Mouse (Mus musculus): ENCODE data around the gene Osbpl10. TPM values are rescaled to one million over a fixed set of nuclear protein-coding genes. Genes with fewer than 3 reads are reported as not detected.

Osbpl10 gene
- polyA plus RNA-seq (2015; fragmentation: Nextera tagmentation; extraction: Ambion mirVana), result 3.2 and 3.5 TPM in 2 replicates

GRCm38 (mm10) chr9:114978281-114979111 lies at the start of gene Osbpl10:
Gene Osbpl10, plus strand, starts transcription at chr9:114978569.
- peak; percentile 85 for ATAC-seq
- 0% methylated on average over 54 of the region's 86 CpGs for WGBS
- H3K4me1 ChIP-seq (ENCODE audit: control insufficient read depth, insufficient read depth, low read depth, low read length), result peaks cover 11% of the 10 kb centered on the region

GRCm38 (mm10) chr9:114930464-114931090 lies 47.8 kb upstream of the Osbpl10 start:
- Histone ChIP-seq H3K27me3 (replicated peaks; ENCODE audit: control insufficient read depth, insufficient read depth, low read length) (no peaks in the 10 kb centered on the region), H3K4me1 (ENCODE audit: control insufficient read depth, insufficient read depth, low read depth, low read length) (peaks cover 6% of the 10 kb centered on the region), H3K9ac (ENCODE audit: low read depth, low read length) (no peak overlapping the region), H3K9me3 (ENCODE audit: control insufficient read depth, low read length) (no peaks in the 10 kb centered on the region), H3K4me3 (ENCODE audit: low read length) (no peak overlapping the region), H3K4me2 (ENCODE audit: low read length) (no peak overlapping the region), H3K27ac (ENCODE audit: low read depth, low read length) (no peak overlapping the region; the same call in 1 of the 2 replicates), H3K36me3 (ENCODE audit: control insufficient read depth, insufficient read depth, low read length) (no peaks in the 10 kb centered on the region)
- peak; percentile 66 for ATAC-seq
- WGBS, result 53% methylated on average over 9 of the region's 9 CpGs

More at GRCm38 (mm10) chr9:114978281-114979111, at the start of gene Osbpl10:
- Histone ChIP-seq H3K27me3 (replicated peaks; ENCODE audit: control insufficient read depth, insufficient read depth, low read length) (no peaks in the 10 kb centered on the region), H3K4me2 (ENCODE audit: low read length) (peak within 1 kb of the TSS; percentile 95), H3K4me3 (ENCODE audit: low read length) (peak within 1 kb of the TSS; percentile 66), H3K9ac (ENCODE audit: low read depth, low read length) (peak within 1 kb of the TSS; percentile 83), H3K27ac (ENCODE audit: low read depth, low read length) (peak within 1 kb of the TSS; percentile 83), H3K36me3 (ENCODE audit: control insufficient read depth, insufficient read depth, low read length) (no peaks in the 10 kb centered on the region), H3K9me3 (ENCODE audit: control insufficient read depth, low read length) (no peaks in the 10 kb centered on the region)

- 20% methylated on average over 13 of the region's 13 CpGs for WGBS
- Histone ChIP-seq H3K27ac (ENCODE audit: low read depth, low read length) (no peak overlapping the region), H3K4me1 (ENCODE audit: control insufficient read depth, insufficient read depth, low read depth, low read length) (peaks cover 6% of the 10 kb centered on the region), H3K9me3 (ENCODE audit: control insufficient read depth, low read length) (no peaks in the 10 kb centered on the region), H3K4me3 (ENCODE audit: low read length) (peak overlapping the region; percentile 83), H3K9ac (ENCODE audit: low read depth, low read length) (peak overlapping the region; percentile 88), H3K4me2 (ENCODE audit: low read length) (peak overlapping the region; percentile 82), H3K27me3 (replicated peaks; ENCODE audit: control insufficient read depth, insufficient read depth, low read length) (no peaks in the 10 kb centered on the region), H3K36me3 (ENCODE audit: control insufficient read depth, insufficient read depth, low read length) (no peaks in the 10 kb centered on the region)
- no peak for ATAC-seq
These were observed 45.8 kb upstream of the Osbpl10 start for GRCm38 (mm10) chr9:114932607-114933006.

GRCm38 (mm10) chr9:114933037-114933722 lies 45.2 kb upstream of the Osbpl10 start:
- H3K36me3 ChIP-seq (ENCODE audit: control insufficient read depth, insufficient read depth, low read length), result no peaks in the 10 kb centered on the region

GRCm38 (mm10) chr9:114933723-114934171 lies 44.6 kb upstream of the Osbpl10 start, which contains the start of gene Gpd1l:
Gene Gpd1l, minus strand, starts transcription at chr9:114933987.
- peak within 1 kb of the TSS; percentile 88 for H3K9ac ChIP-seq (ENCODE audit: low read depth, low read length)
- WGBS, result under 1% methylated on average over 28 of the region's 30 CpGs
- H3K4me3 ChIP-seq (ENCODE audit: low read length), result peak within 1 kb of the TSS; percentile 83

More at GRCm38 (mm10) chr9:114933037-114933722, 45.2 kb upstream of the Osbpl10 start:
- H3K9me3 ChIP-seq (ENCODE audit: control insufficient read depth, low read length), result no peaks in the 10 kb centered on the region
- no peaks in the 10 kb centered on the region for H3K27me3 ChIP-seq (replicated peaks; ENCODE audit: control insufficient read depth, insufficient read depth, low read length)
- H3K4me2 ChIP-seq (ENCODE audit: low read length), result peak overlapping the region; percentile 82
- peaks cover 6% of the 10 kb centered on the region for H3K4me1 ChIP-seq (ENCODE audit: control insufficient read depth, insufficient read depth, low read depth, low read length)
- peak; percentile 43; the same call in 1 of the 2 replicates for ATAC-seq
- H3K27ac ChIP-seq (ENCODE audit: low read depth, low read length), result peak overlapping the region; percentile 72
- peak overlapping the region; percentile 88 for H3K9ac ChIP-seq (ENCODE audit: low read depth, low read length)
- H3K4me3 ChIP-seq (ENCODE audit: low read length), result peak overlapping the region; percentile 83
- WGBS, result under 1% methylated on average over 50 of the region's 50 CpGs

GRCm38 (mm10) chr9:114934231-114934630 lies 44.1 kb upstream of the Osbpl10 start:
- Histone ChIP-seq H3K4me3 (ENCODE audit: low read length) (peak overlapping the region; percentile 83), H3K9me3 (ENCODE audit: control insufficient read depth, low read length) (no peaks in the 10 kb centered on the region), H3K9ac (ENCODE audit: low read depth, low read length) (no peak overlapping the region), H3K36me3 (ENCODE audit: control insufficient read depth, insufficient read depth, low read length) (no peaks in the 10 kb centered on the region), H3K27me3 (replicated peaks; ENCODE audit: control insufficient read depth, insufficient read depth, low read length) (no peaks in the 10 kb centered on the region), H3K27ac (ENCODE audit: low read depth, low read length) (no peak overlapping the region), H3K4me2 (ENCODE audit: low read length) (peak overlapping the region; percentile 82), H3K4me1 (ENCODE audit: control insufficient read depth, insufficient read depth, low read depth, low read length) (peaks cover 6% of the 10 kb centered on the region)
- WGBS, result 70% methylated on average over 11 of the region's 11 CpGs
- no peak for ATAC-seq

More at GRCm38 (mm10) chr9:114933723-114934171, 44.6 kb upstream of the Osbpl10 start, which contains the start of gene Gpd1l:
- peak within 1 kb of the TSS; percentile 72 for H3K27ac ChIP-seq (ENCODE audit: low read depth, low read length)
- ATAC-seq, result peak; percentile 98
- no peaks in the 10 kb centered on the region for H3K9me3 ChIP-seq (ENCODE audit: control insufficient read depth, low read length)
- peaks cover 6% of the 10 kb centered on the region for H3K4me1 ChIP-seq (ENCODE audit: control insufficient read depth, insufficient read depth, low read depth, low read length)
- H3K4me2 ChIP-seq (ENCODE audit: low read length), result peak within 1 kb of the TSS; percentile 82
- H3K27me3 ChIP-seq (replicated peaks; ENCODE audit: control insufficient read depth, insufficient read depth, low read length), result no peaks in the 10 kb centered on the region
- H3K36me3 ChIP-seq (ENCODE audit: control insufficient read depth, insufficient read depth, low read length), result no peaks in the 10 kb centered on the region

- no peaks in the 10 kb centered on the region for H3K36me3 ChIP-seq (ENCODE audit: control insufficient read depth, insufficient read depth, low read length)
- no peaks in the 10 kb centered on the region for H3K9me3 ChIP-seq (ENCODE audit: control insufficient read depth, low read length)
- H3K27me3 ChIP-seq (replicated peaks; ENCODE audit: control insufficient read depth, insufficient read depth, low read length), result no peaks in the 10 kb centered on the region
- ATAC-seq, result no peak
- no peak overlapping the region for H3K4me3 ChIP-seq (ENCODE audit: low read length)
- H3K9ac ChIP-seq (ENCODE audit: low read depth, low read length), result no peak overlapping the region
- H3K4me2 ChIP-seq (ENCODE audit: low read length), result no peak overlapping the region
- WGBS, result 84% methylated on average over 4 of the region's 4 CpGs
- H3K27ac ChIP-seq (ENCODE audit: low read depth, low read length), result no peak overlapping the region
- H3K4me1 ChIP-seq (ENCODE audit: control insufficient read depth, insufficient read depth, low read depth, low read length), result peaks cover 6% of the 10 kb centered on the region
These were observed 43.0 kb upstream of the Osbpl10 start for GRCm38 (mm10) chr9:114935321-114935720.

- Histone ChIP-seq H3K36me3 (ENCODE audit: control insufficient read depth, insufficient read depth, low read length) (no peaks in the 10 kb centered on the region), H3K27me3 (replicated peaks; ENCODE audit: control insufficient read depth, insufficient read depth, low read length) (no peaks in the 10 kb centered on the region), H3K9ac (ENCODE audit: low read depth, low read length) (no peak overlapping the region), H3K27ac (ENCODE audit: low read depth, low read length) (no peak overlapping the region), H3K4me2 (ENCODE audit: low read length) (no peak overlapping the region), H3K4me1 (ENCODE audit: control insufficient read depth, insufficient read depth, low read depth, low read length) (peaks cover 6% of the 10 kb centered on the region), H3K4me3 (ENCODE audit: low read length) (no peak overlapping the region), H3K9me3 (ENCODE audit: control insufficient read depth, low read length) (0 out of 2 replicates have a peak, but pooled peaks cover under 1% of the 10 kb centered on the region)
- no peak for ATAC-seq
- WGBS, result 76% methylated on average over 2 of the region's 2 CpGs
These were observed 41.7 kb upstream of the Osbpl10 start for GRCm38 (mm10) chr9:114936687-114937086.

Data from hindbrain, embryonic 16.5 days (tissue).